Mouse (Mus musculus) granulocyte monocyte progenitor cell, adult 5-6 weeks (primary cell): Measurements from ENCODE around the gene Mknk2. TPM values are rescaled to one million over a fixed set of nuclear protein-coding genes. Genes with fewer than 3 reads are reported as not detected.

Source experiments
- ATAC-seq: replicated peaks from 2 replicates; pipeline ENCODE4 v1.8.0; 2016; ENCODE audit warnings: mild to moderate bottlenecking, moderate TSS enrichment, inconsistent platforms; ENCODE audit not compliant: poor library complexity, severe bottlenecking
- total RNA-seq, 2 experiments: library from RNA; stranded (forward) in 1 of 2; stranded (reverse) in 1 of 2; fragments of 200-712, 200-1000 nt in 1 of 2; fragments of >200 nt in 1 of 2; fragmentation: Nextera tagmentation in 1 of 2; gene quantifications; 2 replicates each; pipeline ENCODE4 v1.2.3; 2014 to 2017

The Mknk2 gene
- total RNA-seq, 2 experiments from 2014 or later: 37.7 to 49.2 TPM

GRCm38 (mm10) chr10:80618181-80618580 is 59.7 kb downstream of the Mknk2 start:
- ATAC-seq: no peak

Other genes starting within 250 kb of the Mknk2 start
- 33.8 and 55.2 TPM in 2 replicates for gene Tcf3, start 244.5 kb downstream of the Mknk2 start, total RNA-seq (2014; fragmentation: Nextera tagmentation)
- gene Tcf3, start 244.5 kb downstream of the Mknk2 start, total RNA-seq (2017): 30.7 and 48.4 TPM in 2 replicates
- gene Onecut3, start 183.3 kb downstream of the Mknk2 start, total RNA-seq (2014; fragmentation: Nextera tagmentation): not detected in 2 replicates
- not detected in 2 replicates for gene Onecut3, start 183.3 kb downstream of the Mknk2 start, total RNA-seq (2017)
- 0.64 TPM in 1 of 2 replicates, not detected in the other for gene Atp8b3, start 139.0 kb downstream of the Mknk2 start, total RNA-seq (2014; fragmentation: Nextera tagmentation)
- gene Atp8b3, start 139.0 kb downstream of the Mknk2 start, total RNA-seq (2017): not detected in 2 replicates
- gene Rexo1, start 116.6 kb downstream of the Mknk2 start, total RNA-seq (2014; fragmentation: Nextera tagmentation): 43.7 and 48.2 TPM in 2 replicates
- 17.5 and 28.8 TPM in 2 replicates for gene Rexo1, start 116.6 kb downstream of the Mknk2 start, total RNA-seq (2017)
- gene Klf16, start 100.8 kb downstream of the Mknk2 start, total RNA-seq (2014; fragmentation: Nextera tagmentation): 9.3 and 10.1 TPM in 2 replicates
- gene Klf16, start 100.8 kb downstream of the Mknk2 start, total RNA-seq (2017): 2.8 and 6.8 TPM in 2 replicates
- 27.7 and 36.2 TPM in 2 replicates for gene Abhd17a, start 87.8 kb downstream of the Mknk2 start, total RNA-seq (2014; fragmentation: Nextera tagmentation)
- 24.2 and 33.5 TPM in 2 replicates for gene Abhd17a, start 87.8 kb downstream of the Mknk2 start, total RNA-seq (2017)
- gene Scamp4, start 75.2 kb downstream of the Mknk2 start, total RNA-seq (2014; fragmentation: Nextera tagmentation): 40.5 and 72.3 TPM in 2 replicates
- 10.7 and 11.4 TPM in 2 replicates for gene Scamp4, start 75.2 kb downstream of the Mknk2 start, total RNA-seq (2017)
- gene Adat3, start 75.2 kb downstream of the Mknk2 start, total RNA-seq (2014; fragmentation: Nextera tagmentation): 0.79 TPM in 1 of 2 replicates, not detected in the other
- gene Adat3, start 75.2 kb downstream of the Mknk2 start, total RNA-seq (2017): 0.34 and 0.67 TPM in 2 replicates
- 3.1 TPM in 1 of 2 replicates, not detected in the other for gene Gm49322, start 72.1 kb downstream of the Mknk2 start, total RNA-seq (2014; fragmentation: Nextera tagmentation)
- 0.39 TPM in 1 of 2 replicates, not detected in the other for gene Gm49322, start 72.1 kb downstream of the Mknk2 start, total RNA-seq (2017)
- gene Csnk1g2, start 55.3 kb downstream of the Mknk2 start, total RNA-seq (2014; fragmentation: Nextera tagmentation): 47.7 and 65.2 TPM in 2 replicates
- 112 and 127 TPM in 2 replicates for gene Csnk1g2, start 55.3 kb downstream of the Mknk2 start, total RNA-seq (2017)
- 26.1 and 34.6 TPM in 2 replicates for gene Btbd2, start 21.0 kb downstream of the Mknk2 start, total RNA-seq (2014; fragmentation: Nextera tagmentation)
- 13.3 and 34.8 TPM in 2 replicates for gene Btbd2, start 21.0 kb downstream of the Mknk2 start, total RNA-seq (2017)
- gene Mob3a, start 23.9 kb upstream of the Mknk2 start, total RNA-seq (2014; fragmentation: Nextera tagmentation): 34.1 and 37.2 TPM in 2 replicates
- 34.2 and 59.8 TPM in 2 replicates for gene Mob3a, start 23.9 kb upstream of the Mknk2 start, total RNA-seq (2017)
- 9.0 and 17.3 TPM in 2 replicates for gene Izumo4, start 24.1 kb upstream of the Mknk2 start, total RNA-seq (2014; fragmentation: Nextera tagmentation)
- 7.1 and 7.8 TPM in 2 replicates for gene Izumo4, start 24.1 kb upstream of the Mknk2 start, total RNA-seq (2017)
- 43.2 and 47.8 TPM in 2 replicates for gene Ap3d1, start 64.2 kb upstream of the Mknk2 start, total RNA-seq (2014; fragmentation: Nextera tagmentation)
- 34.5 and 42.2 TPM in 2 replicates for gene Ap3d1, start 64.2 kb upstream of the Mknk2 start, total RNA-seq (2017)
- gene Dot1l, start 77.1 kb upstream of the Mknk2 start, total RNA-seq (2014; fragmentation: Nextera tagmentation): 41.6 and 52.6 TPM in 2 replicates
- gene Dot1l, start 77.1 kb upstream of the Mknk2 start, total RNA-seq (2017): 9.7 and 13.4 TPM in 2 replicates
- gene Sf3a2, start 120.1 kb upstream of the Mknk2 start, total RNA-seq (2014; fragmentation: Nextera tagmentation): 88.0 and 106 TPM in 2 replicates
- 13.8 and 18.3 TPM in 2 replicates for gene Sf3a2, start 120.1 kb upstream of the Mknk2 start, total RNA-seq (2017)
- gene Plekhj1, start 120.5 kb upstream of the Mknk2 start, total RNA-seq (2014; fragmentation: Nextera tagmentation): 99.1 and 108 TPM in 2 replicates
- gene Plekhj1, start 120.5 kb upstream of the Mknk2 start, total RNA-seq (2017): 33.0 and 33.7 TPM in 2 replicates
- not detected in 2 replicates for gene Amh, start 127.1 kb upstream of the Mknk2 start, total RNA-seq (2014; fragmentation: Nextera tagmentation)
- gene Amh, start 127.1 kb upstream of the Mknk2 start, total RNA-seq (2017): 0.15 TPM in 1 of 2 replicates, not detected in the other
- gene Jsrp1, start 135.4 kb upstream of the Mknk2 start, total RNA-seq (2014; fragmentation: Nextera tagmentation): not detected in 2 replicates
- gene Jsrp1, start 135.4 kb upstream of the Mknk2 start, total RNA-seq (2017): not detected in 2 replicates
- gene Oaz1, start 148.5 kb upstream of the Mknk2 start, total RNA-seq (2014; fragmentation: Nextera tagmentation): 1,332 and 1,363 TPM in 2 replicates
- gene Oaz1, start 148.5 kb upstream of the Mknk2 start, total RNA-seq (2017): 324 and 374 TPM in 2 replicates
- 0.21 TPM in 1 of 2 replicates, not detected in the other for gene Lingo3, start 165.9 kb upstream of the Mknk2 start, total RNA-seq (2014; fragmentation: Nextera tagmentation)
- gene Lingo3, start 165.9 kb upstream of the Mknk2 start, total RNA-seq (2017): 0.15 TPM in 1 of 2 replicates, not detected in the other
- gene Lsm7, start 177.1 kb upstream of the Mknk2 start, total RNA-seq (2014; fragmentation: Nextera tagmentation): 207 and 210 TPM in 2 replicates
- gene Lsm7, start 177.1 kb upstream of the Mknk2 start, total RNA-seq (2017): 378 and 439 TPM in 2 replicates
- gene Sppl2b, start 177.2 kb upstream of the Mknk2 start, total RNA-seq (2014; fragmentation: Nextera tagmentation): 15.2 and 20.9 TPM in 2 replicates
- gene Sppl2b, start 177.2 kb upstream of the Mknk2 start, total RNA-seq (2017): 12.2 and 14.1 TPM in 2 replicates
- not detected in 2 replicates for gene Tmprss9, start 193.7 kb upstream of the Mknk2 start, total RNA-seq (2014; fragmentation: Nextera tagmentation)
- gene Tmprss9, start 193.7 kb upstream of the Mknk2 start, total RNA-seq (2017): not detected in 2 replicates
- 145 and 158 TPM in 2 replicates for gene Timm13, start 222.9 kb upstream of the Mknk2 start, total RNA-seq (2014; fragmentation: Nextera tagmentation)
- 38.2 and 50.4 TPM in 2 replicates for gene Timm13, start 222.9 kb upstream of the Mknk2 start, total RNA-seq (2017)
- gene Lmnb2, start 240.1 kb upstream of the Mknk2 start, total RNA-seq (2014; fragmentation: Nextera tagmentation): 24.9 and 35.1 TPM in 2 replicates
- 56.2 and 62.8 TPM in 2 replicates for gene Lmnb2, start 240.1 kb upstream of the Mknk2 start, total RNA-seq (2017)